Mouse (Mus musculus) liver, embryonic 14.5 days (tissue): ENCODE data around the gene 4933434E20Rik. TPM values are rescaled to one million over a fixed set of nuclear protein-coding genes. Genes with fewer than 3 reads are reported as not detected.

Experiments used
- ATAC-seq: fragments of 200-750 bp; cut with Nextera tagmentation; 2 replicates; pipeline ENCODE4 v1.8.0; 2017; ENCODE audit warnings: moderate number of reproducible peaks, mild to moderate bottlenecking, moderate library complexity; ENCODE audit not compliant: insufficient read depth
- DNase-seq, 3 experiments: peaks; one replicate each; pipeline ENCODE4 v3.0.0-alpha.2; 2012 to 2013; ENCODE audit warnings: low read depth in 3 of 3, low spot score in 3 of 3
- H3K27ac ChIP-seq: fragments of 300-500 bp; sonication (generic); 2 replicates; pipeline ENCODE4 v1.5.1; 2014; ENCODE audit warnings: moderate library complexity, mild to moderate bottlenecking, control low read depth, inconsistent platforms
- H3K27me3 ChIP-seq: fragments of 300-500 bp; sonication (generic); 2 replicates; pipeline ENCODE4 v1.6.1; 2014; ENCODE audit warnings: mild to moderate bottlenecking, low read length, moderate library complexity; ENCODE audit not compliant: control insufficient read depth, insufficient read depth
- H3K36me3 ChIP-seq: fragments of 300-500 bp; sonication (generic); replicated peaks from 2 replicates; pipeline ENCODE4 v1.6.1; 2014; ENCODE audit warnings: low read depth; ENCODE audit not compliant: control insufficient read depth, insufficient read depth
- H3K4me1 ChIP-seq, 2 experiments: fragments of 200-500 bp in 1 of 2; fragments of 300-500 bp in 1 of 2; sonication (generic) in 1 of 2; replicated peaks; 2 replicates each; pipeline ENCODE4 v1.6.1; 2012 to 2014; ENCODE audit warnings: antibody characterized with exemption in 1 of 2, inconsistent platforms in 1 of 2, low read length in 1 of 2; ENCODE audit not compliant: control insufficient read depth in 2 of 2, insufficient read depth in 2 of 2
- H3K4me2 ChIP-seq: fragments of 300-500 bp; sonication (generic); 2 replicates; pipeline ENCODE4 v1.6.1; 2014; ENCODE audit warnings: low read depth, mild to moderate bottlenecking, control low read depth, moderate library complexity
- H3K4me3 ChIP-seq, 2 experiments: fragments of 200-500 bp in 1 of 2; fragments of 300-500 bp in 1 of 2; sonication (generic) in 1 of 2; 2 replicates each; pipeline ENCODE4 v1.5.1; 2012 to 2014; ENCODE audit warnings: low read depth in 2 of 2, low read length in 2 of 2, mild to moderate bottlenecking in 2 of 2, control low read depth in 1 of 2, inconsistent platforms in 1 of 2, moderate library complexity in 1 of 2; ENCODE audit not compliant: insufficient read depth in 1 of 2
- H3K9ac ChIP-seq: fragments of 300-500 bp; sonication (generic); replicated peaks from 2 replicates; pipeline ENCODE4 v1.6.1; 2014; ENCODE audit warnings: mild to moderate bottlenecking, control low read depth, moderate library complexity
- H3K9me3 ChIP-seq: fragments of 300-500 bp; sonication (generic); 2 replicates; pipeline ENCODE4 v1.6.1; 2016; ENCODE audit warnings: low read length, mixed read lengths; ENCODE audit not compliant: control insufficient read depth
- CTCF ChIP-seq: IDR thresholded peaks from 2 replicates; pipeline ENCODE4 v1.5.1; 2016; ENCODE audit warnings: antibody characterized with exemption, low read depth, control low read depth
- EP300 ChIP-seq: IDR thresholded peaks from 2 replicates; pipeline ENCODE4 v1.6.1; 2016; ENCODE audit warnings: antibody characterized with exemption, low read depth
- WGBS: fragments of 180-500 bp; shearing (Covaris S2); extraction: QIAGEN DNeasy Blood & Tissue Kit; methylation state at CpG from one replicate; pipeline ENCODE4 v1.1.7; 2014; ENCODE audit not compliant: insufficient replicate concordance; 5-methylcytosine and 5-hydroxymethylcytosine counted together
- polyA plus RNA-seq, 2 experiments: library from polyadenylated mRNA; depleted of rRNA in 1 of 2; stranded (reverse) in 1 of 2; unstranded in 1 of 2; fragments of >200 nt; fragmentation: Nextera tagmentation in 1 of 2; extraction: Ambion mirVana in 1 of 2; gene quantifications; 2 replicates each; pipeline versions ENCODE4 v1.2.1 to v1.2.3; 2012 to 2014

The 4933434E20Rik gene
- polyA plus RNA-seq, 2 experiments: 19.1 to 83.8 TPM

DNA sequence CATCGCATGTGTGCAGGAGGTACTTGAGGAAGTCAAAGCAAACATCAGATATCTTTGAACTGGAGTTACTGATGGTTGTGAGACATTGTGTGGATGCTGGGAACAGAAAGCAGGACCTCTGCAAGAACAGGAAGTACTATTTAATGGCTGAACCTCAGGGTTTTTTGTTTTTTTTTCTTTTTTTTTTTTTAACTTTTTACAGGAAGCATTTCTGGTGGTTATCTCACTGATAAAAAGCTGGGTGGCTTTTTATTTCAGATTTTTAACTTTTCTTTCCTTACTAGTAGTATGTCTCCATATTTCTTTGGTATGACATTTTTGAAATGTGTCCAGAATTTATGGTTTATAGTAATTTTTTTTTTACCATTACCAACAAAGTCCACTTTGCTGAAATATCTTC lies 15.2 kb upstream of the 4933434E20Rik start:
- no peak for TF ChIP-seq CTCF
- TF ChIP-seq EP300: no peak
- no peak for ATAC-seq
- Histone ChIP-seq H3K36me3 (peaks cover 69% of the 10 kb centered on the region), H3K4me1 (no peaks in the 10 kb centered on the region), H3K4me3 (no peak overlapping the region), H3K27ac (no peak overlapping the region), H3K9ac (no peak overlapping the region), H3K27me3 (no peaks in the 10 kb centered on the region), H3K9me3 (no peaks in the 10 kb centered on the region), H3K4me2 (no peak overlapping the region)
- DNase-seq: no peak
- WGBS: 81% methylated on average over 1 of the region's 1 CpGs

DNA sequence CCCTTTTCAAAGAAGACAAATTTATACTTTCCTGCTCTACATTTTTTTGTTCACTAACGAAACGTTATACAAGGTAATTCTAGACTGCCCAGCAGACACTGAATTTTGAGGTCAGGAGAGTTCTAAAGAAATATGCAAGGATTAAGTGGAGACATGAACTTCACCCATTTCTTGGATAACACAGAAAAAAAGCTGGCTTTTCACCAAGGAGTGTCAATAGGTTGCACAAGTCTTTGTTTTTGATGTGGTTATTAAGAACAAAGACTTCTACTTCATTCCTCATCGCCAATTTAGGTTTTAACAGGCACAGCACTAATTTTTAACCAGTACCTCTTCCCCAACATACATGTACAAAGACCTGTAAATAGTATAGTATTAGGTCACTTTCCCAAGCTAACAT lies 1.7 kb upstream of the 4933434E20Rik start:
- Histone ChIP-seq H3K27me3 (no peaks in the 10 kb centered on the region), H3K4me3 (no peak overlapping the region), H3K9ac (no peak overlapping the region), H3K36me3 (peaks cover 21% of the 10 kb centered on the region), H3K27ac (no peak overlapping the region), H3K4me2 (no peak overlapping the region), H3K9me3 (no peaks in the 10 kb centered on the region), H3K4me1 (peaks cover 10 to 17% of the 10 kb centered on the region in 2 experiments)
- 75% methylated on average over 3 of the region's 3 CpGs for WGBS
- DNase-seq (no peak), ATAC-seq (no peak)
- TF ChIP-seq EP300 (no peak), CTCF (no peak)

DNA sequence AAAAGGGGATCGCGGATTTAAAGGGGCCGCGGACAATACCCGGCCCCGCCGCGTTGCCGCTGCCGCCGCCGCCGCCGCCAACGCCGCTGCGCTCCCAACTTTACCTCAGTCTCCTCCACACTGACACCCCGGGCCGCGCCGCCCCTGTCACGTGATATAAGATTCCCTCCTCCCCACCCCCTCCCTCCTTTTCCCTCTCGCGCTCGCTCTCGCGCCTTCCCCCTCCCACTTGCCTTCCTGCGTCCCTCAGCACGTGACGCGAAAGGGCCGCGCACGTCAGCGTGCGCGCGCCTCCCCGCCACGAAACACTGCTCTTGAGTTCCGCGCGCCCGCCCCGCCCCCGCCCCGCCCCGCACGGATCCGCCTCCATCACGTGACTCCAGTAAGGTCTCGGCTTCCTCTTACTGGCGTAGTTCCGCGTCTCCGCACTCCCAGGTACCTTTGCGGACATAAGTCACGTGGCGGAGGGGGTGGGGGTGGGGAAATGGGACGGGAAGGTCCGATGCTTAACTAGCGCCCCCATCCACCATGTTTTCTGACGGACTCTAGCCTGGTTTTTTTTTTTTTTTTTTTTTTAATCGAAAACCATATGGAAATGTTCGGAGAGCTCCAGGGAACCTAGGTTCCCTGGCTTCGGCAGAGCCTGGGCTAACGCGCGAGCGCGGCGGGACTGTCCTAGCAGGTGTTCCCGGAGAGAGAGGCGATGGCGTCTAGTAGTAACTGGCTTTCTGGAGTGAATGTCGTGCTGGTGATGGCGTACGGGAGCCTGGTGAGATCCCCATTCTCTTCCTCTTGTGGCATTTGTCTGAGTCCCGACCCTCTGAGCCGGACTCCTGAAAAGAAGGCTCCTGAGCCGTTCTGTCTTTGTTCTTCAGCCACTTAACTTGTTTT lies 1.2 kb downstream of the 4933434E20Rik start, which contains the start of gene Ubap2l:
Gene Ubap2l, minus strand, starts transcription at position 278 of the 891 bp plus-strand sequence.
- ATAC-seq (peak; percentile 87), DNase-seq (peak; percentile 97 to 98 (median 97))
- Histone ChIP-seq H3K9ac (peak within 1 kb of the TSS; percentile 94), H3K4me1 (peaks cover 10 to 17% of the 10 kb centered on the region in 2 experiments), H3K27ac (peak within 1 kb of the TSS; percentile 88), H3K27me3 (no peaks in the 10 kb centered on the region), H3K4me2 (peak within 1 kb of the TSS; percentile 91), H3K36me3 (peaks cover 25% of the 10 kb centered on the region), H3K9me3 (no peaks in the 10 kb centered on the region), H3K4me3 (peak within 1 kb of the TSS; percentile 96 to 100)
- under 1% methylated on average over 75 of the region's 81 CpGs for WGBS
- TF ChIP-seq CTCF (no peak), EP300 (no peak)

DNA sequence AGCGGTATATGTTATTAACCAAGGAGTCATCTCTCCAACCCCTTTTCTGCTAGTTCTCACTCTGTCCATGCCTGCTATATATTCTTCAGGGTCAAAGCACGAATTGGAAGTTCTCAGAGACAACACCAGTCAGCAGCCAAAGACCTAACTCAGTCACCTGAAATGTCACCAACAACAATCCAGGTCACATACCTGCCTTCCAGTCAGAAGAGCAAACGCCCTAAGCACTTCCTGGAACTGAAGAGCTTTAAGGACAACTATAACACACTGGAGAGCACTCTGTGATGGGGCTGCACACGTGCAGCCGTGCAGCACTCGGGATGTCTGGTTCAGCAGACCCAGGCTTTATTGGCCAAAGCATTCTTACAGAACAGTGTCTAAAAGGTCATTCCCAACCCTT lies 10.1 kb downstream of the 4933434E20Rik start:
- no peaks in the 10 kb centered on the region for H3K27me3 ChIP-seq
- WGBS: 85% methylated on average over 6 of the region's 6 CpGs
- H3K4me2 ChIP-seq: no peak overlapping the region
- H3K4me1 ChIP-seq: no peaks in the 10 kb centered on the region
- H3K27ac ChIP-seq: no peak overlapping the region
- no peaks in the 10 kb centered on the region for H3K9me3 ChIP-seq
- H3K4me3 ChIP-seq: no peak overlapping the region
- H3K9ac ChIP-seq: no peak overlapping the region
- DNase-seq (no peak), ATAC-seq (no peak)
- TF ChIP-seq CTCF (no peak), EP300 (no peak)
- H3K36me3 ChIP-seq: peaks cover 32% of the 10 kb centered on the region

DNA sequence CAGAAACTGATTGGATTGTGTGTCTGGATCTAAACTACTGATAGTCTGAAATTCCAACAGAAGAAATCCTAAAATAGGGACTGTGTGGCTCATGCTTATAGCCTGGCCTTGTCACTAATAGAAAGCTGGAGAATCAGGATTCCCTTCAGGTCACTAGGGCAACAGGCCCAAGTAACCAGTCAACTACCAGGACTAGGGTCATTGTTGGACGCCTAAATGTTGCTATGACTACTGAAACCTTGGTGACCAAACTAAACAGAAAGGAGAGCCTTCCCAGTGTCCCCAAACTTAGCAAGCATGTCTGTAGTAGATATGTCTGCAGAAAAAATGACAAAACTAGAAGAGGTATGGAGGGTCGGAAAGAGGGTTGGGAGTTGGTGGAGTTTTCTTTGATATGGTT lies 11.1 kb downstream of the 4933434E20Rik start:
- H3K4me2 ChIP-seq: no peak overlapping the region
- H3K9me3 ChIP-seq: no peaks in the 10 kb centered on the region
- H3K4me3 ChIP-seq: no peak overlapping the region
- H3K9ac ChIP-seq: no peak overlapping the region
- no peaks in the 10 kb centered on the region for H3K4me1 ChIP-seq
- H3K27me3 ChIP-seq: no peaks in the 10 kb centered on the region
- TF ChIP-seq CTCF (no peak), EP300 (no peak)
- ATAC-seq (no peak), DNase-seq (no peak)
- peaks cover 22% of the 10 kb centered on the region for H3K36me3 ChIP-seq
- no peak overlapping the region for H3K27ac ChIP-seq
- 50% methylated on average over 2 of the region's 2 CpGs for WGBS
